Mouse (Mus musculus): ENCODE measurements around the gene 5330417C22Rik. TPM values are rescaled to one million over a fixed set of nuclear protein-coding genes. Genes with fewer than 3 reads are reported as not detected.
A peak's percentile ranks its signal among the peaks of the same experiment; 100 is the strongest.

The 5330417C22Rik gene
- total and polyA plus RNA-seq, 3 experiments, result 0.08 to 0.31 TPM; not detected in 1

DNA sequence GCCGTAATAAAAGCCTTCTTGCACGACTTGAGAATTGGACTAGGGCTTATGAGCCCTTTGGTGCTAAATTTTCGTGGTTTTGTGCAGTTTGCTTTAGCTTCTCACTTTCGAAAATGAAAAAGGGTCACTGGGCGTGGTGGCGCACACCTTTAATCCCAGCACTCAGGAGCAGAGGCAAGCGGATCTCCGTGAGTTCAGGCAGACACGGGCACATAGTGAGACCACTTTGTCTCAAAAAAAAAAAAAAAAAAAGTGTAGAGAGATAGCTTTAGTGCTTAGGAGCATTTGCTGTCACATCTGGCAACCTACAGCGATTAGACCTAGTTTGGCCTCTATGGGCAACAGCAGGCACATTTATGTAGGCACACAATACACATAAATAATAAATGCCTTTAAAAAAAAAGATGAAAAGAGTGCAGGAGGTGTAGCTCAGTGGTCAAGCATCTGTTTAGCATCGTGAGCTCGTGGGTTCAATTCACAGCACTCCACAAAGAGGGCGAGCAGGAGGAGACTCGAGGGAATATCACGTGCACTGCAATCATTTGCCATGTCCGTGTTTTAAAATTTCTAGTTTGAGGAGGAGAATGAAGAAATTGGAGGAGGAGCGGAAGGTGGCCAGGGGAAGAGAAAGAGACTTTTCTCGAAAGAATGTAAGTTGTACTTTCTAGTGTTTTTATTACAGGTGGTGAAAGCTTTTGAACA is 36.1 kb upstream of the 5330417C22Rik start:
- Histone ChIP-seq H3K9me3 (replicated peaks; ENCODE audit: insufficient read depth, low read length) (no peaks in the 10 kb centered on the region), H3K79me2 (ENCODE audit: control insufficient read depth, insufficient read depth, low read length, poor library complexity) (peaks cover 1% of the 10 kb centered on the region), H3K36me3 (ENCODE audit: control insufficient read depth in 1 of 2, insufficient read depth in 2 of 2, low read length in 2 of 2) (peaks cover 0 to 8% of the 10 kb centered on the region in 2 experiments; a peak in 2 of 4 replicates), H3K27me3 (ENCODE audit: control insufficient read depth in 1 of 2, insufficient read depth in 2 of 2, low read length in 2 of 2) (peaks cover 3 to 4% of the 10 kb centered on the region in 2 experiments; a peak in 3 of 4 replicates), H3K4me1 (ENCODE audit: control insufficient read depth in 1 of 2, insufficient read depth in 2 of 2, low read length in 2 of 2) (peaks cover 2 to 7% of the 10 kb centered on the region in 2 experiments), H3K27ac (ENCODE audit: control insufficient read depth, low read depth, low read length) (peak overlapping the region; percentile 73), H3K9ac (ENCODE audit: control insufficient read depth, low read depth, low read length, poor library complexity, severe bottlenecking) (peak overlapping the region; percentile 81), H3K4me3 (ENCODE audit: control insufficient read depth in 1 of 2, insufficient read depth in 1 of 2, low read depth in 2 of 2, low read length in 2 of 2) (peak overlapping the region; percentile 67 to 71)
- no peak for DNase-seq (ENCODE audit: low read depth, low spot score)
- TF ChIP-seq ZKSCAN1 (IDR thresholded peaks at IDR 0.05; ENCODE audit: low read depth, low read length) (peak; percentile 85), MYC (IDR thresholded peaks at IDR 0.05; ENCODE audit: low read depth, low read length) (no peak), NRF1 (IDR thresholded peaks at IDR 0.05; ENCODE audit: insufficient read depth, low read depth, low read length, poor library complexity, severe bottlenecking) (no peak), POLR2A (IDR thresholded peaks at IDR 0.05; ENCODE audit: control insufficient read depth in 1 of 2, insufficient read depth in 1 of 2, low read depth in 1 of 2, low read length in 2 of 2, poor library complexity in 1 of 2) (no peak), EP300 (IDR thresholded peaks at IDR 0.05; ENCODE audit: low read depth in 1 of 2, low read length in 2 of 2) (peak in 1 of 2 experiments; percentile 1; a peak in 1 of 4 replicates), KAT2A (conservative IDR thresholded peaks at IDR 0.05; ENCODE audit: low read depth, low read length) (no peak), SMC3 (IDR thresholded peaks at IDR 0.05; ENCODE audit: low read depth, low read length) (no peak), ZNF384 (IDR thresholded peaks at IDR 0.05; ENCODE audit: low read depth, low read length) (peak; percentile 81), TBP (IDR thresholded peaks at IDR 0.05; ENCODE audit: low read depth, low read length) (no peak), GATA1 (IDR thresholded peaks at IDR 0.05; ENCODE audit: low read depth, low read length) (no peak), USF1 (IDR thresholded peaks at IDR 0.05; ENCODE audit: low read depth, low read length) (peak; percentile 61; the same call in 1 of the 2 replicates), BHLHE40 (IDR thresholded peaks at IDR 0.05; ENCODE audit: borderline replicate concordance, low read depth, low read length) (peak; percentile 44; the same call in 1 of the 2 replicates), UBTF (IDR thresholded peaks at IDR 0.05; ENCODE audit: borderline replicate concordance, insufficient read depth, low read depth, low read length) (no peak), JUND (IDR thresholded peaks at IDR 0.05; ENCODE audit: low read depth, low read length) (no peak), RAD21 (IDR thresholded peaks at IDR 0.05; ENCODE audit: low read depth, low read length) (no peak), ELF1 (IDR thresholded peaks at IDR 0.05; ENCODE audit: low read depth, low read length) (no peak), POLR2AphosphoS2 (IDR thresholded peaks at IDR 0.05; ENCODE audit: low read length) (no peak), HCFC1 (IDR thresholded peaks at IDR 0.05; ENCODE audit: low read depth, low read length) (no peak), CHD2 (IDR thresholded peaks at IDR 0.05; ENCODE audit: low read length) (no peak), TAL1 (IDR thresholded peaks at IDR 0.05; ENCODE audit: low read length) (no peak), MAFK (IDR thresholded peaks at IDR 0.05; ENCODE audit: borderline replicate concordance, low read depth, low read length) (no peak), USF2 (IDR thresholded peaks at IDR 0.05; ENCODE audit: borderline replicate concordance in 1 of 2, insufficient read depth in 1 of 2, low read depth in 1 of 2, low read length in 2 of 2) (no peak), RCOR1 (IDR thresholded peaks at IDR 0.05; ENCODE audit: low read depth, low read length) (no peak), MEF2A (IDR thresholded peaks at IDR 0.05; ENCODE audit: extremely low read depth, insufficient replicate concordance, low read depth, low read length, poor library complexity, severe bottlenecking) (no peak), CHD1 (IDR thresholded peaks at IDR 0.05; ENCODE audit: low read depth, low read length) (no peak), MAX (IDR thresholded peaks at IDR 0.05; ENCODE audit: low read length) (no peak; the same call in 1 of the 2 replicates), E2F4 (IDR thresholded peaks at IDR 0.05; ENCODE audit: borderline replicate concordance, low read depth, low read length) (no peak), NELFE (IDR thresholded peaks at IDR 0.05; ENCODE audit: low read depth, low read length) (no peak), CTCF (IDR thresholded peaks at IDR 0.05 in 2 of 3, conservative IDR thresholded peaks at IDR 0.05 in 1 of 3; ENCODE audit: control insufficient read depth in 1 of 3, insufficient read depth in 1 of 3, low read depth in 2 of 3, low read length in 3 of 3, poor library complexity in 1 of 3, severe bottlenecking in 1 of 3) (no peak), GABPA (IDR thresholded peaks at IDR 0.05; ENCODE audit: low read depth, low read length) (no peak), MAZ (IDR thresholded peaks at IDR 0.05; ENCODE audit: low read depth, low read length) (0 out of 2 replicates have a peak, but pooled peaks have one; percentile 34), MXI1 (IDR thresholded peaks at IDR 0.05; ENCODE audit: low read depth, low read length) (peak; percentile 65), SIN3A (IDR thresholded peaks at IDR 0.05; ENCODE audit: low read length) (no peak), ZC3H11A (IDR thresholded peaks at IDR 0.05; ENCODE audit: low read depth, low read length) (no peak), MYB (IDR thresholded peaks at IDR 0.05; ENCODE audit: low read depth, low read length) (no peak), ETS1 (IDR thresholded peaks at IDR 0.05; ENCODE audit: low read depth, low read length) (no peak), ZMIZ1 (IDR thresholded peaks at IDR 0.05; ENCODE audit: low read depth, low read length) (no peak)

Measured in MEL (cell line).